Mouse (Mus musculus): Measurements from ENCODE around the gene Ptdss2. TPM values are rescaled to one million over a fixed set of nuclear protein-coding genes. Genes with fewer than 3 reads are reported as not detected.
A peak's percentile ranks its signal among the peaks of the same experiment; 100 is the strongest.

Gene Ptdss2
- total and polyA plus RNA-seq, 2 experiments from 2014 or later = 25.6 to 96.8 TPM

GRCm38 (mm10) chr7:141096649-141097056 lies 25.5 kb upstream of the Ptdss2 start:
- Histone ChIP-seq H3K27ac (no peak overlapping the region), H3K27me3 (ENCODE audit: insufficient read depth, low read length) (0 out of 2 replicates have a peak, but pooled peaks cover 13% of the 10 kb centered on the region), H3K9ac (replicated peaks; ENCODE audit: low read length) (no peak overlapping the region), H3K36me3 (ENCODE audit: insufficient read depth, low read length) (no peaks in the 10 kb centered on the region), H3K4me3 (ENCODE audit: low read length) (no peak overlapping the region), H3K4me1 (ENCODE audit: insufficient read depth, low read length) (peaks cover 4% of the 10 kb centered on the region), H3K4me2 (ENCODE audit: low read depth, low read length) (no peak overlapping the region), H3K9me3 (ENCODE audit: low read length) (no peaks in the 10 kb centered on the region)
- DNase-seq (ENCODE audit: low spot score) (no peak), ATAC-seq (no peak)
- 43% methylated on average over 6 of the region's 6 CpGs for WGBS
- no peak for TF ChIP-seq CTCF (IDR thresholded peaks at IDR 0.05; ENCODE audit: low read depth)

DNA sequence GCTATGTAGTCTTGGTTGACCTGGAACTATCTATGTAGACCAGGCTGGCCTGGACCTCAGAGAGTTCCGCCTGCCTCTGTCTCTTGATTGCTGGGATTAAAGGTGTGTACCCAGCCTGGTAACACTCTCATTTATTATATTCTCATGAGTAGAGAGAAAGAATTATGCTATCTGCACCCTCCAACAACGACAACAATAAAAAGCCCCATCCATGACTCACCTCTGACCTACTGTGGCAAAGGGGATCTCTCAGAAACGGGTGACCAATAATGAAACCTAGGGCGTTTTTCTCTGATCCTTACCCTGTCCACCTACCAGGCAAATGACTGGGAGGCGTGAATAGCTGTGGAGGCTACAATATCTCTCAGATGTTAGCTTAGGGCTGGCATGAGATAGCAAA lies 25.0 kb upstream of the Ptdss2 start:
- Histone ChIP-seq H3K27me3 (ENCODE audit: insufficient read depth, low read length) (0 out of 2 replicates have a peak, but pooled peaks cover 13% of the 10 kb centered on the region), H3K9me3 (ENCODE audit: low read length) (no peaks in the 10 kb centered on the region), H3K27ac (no peak overlapping the region), H3K36me3 (ENCODE audit: insufficient read depth, low read length) (no peaks in the 10 kb centered on the region), H3K9ac (replicated peaks; ENCODE audit: low read length) (no peak overlapping the region), H3K4me1 (ENCODE audit: insufficient read depth, low read length) (peaks cover 4% of the 10 kb centered on the region), H3K4me2 (ENCODE audit: low read depth, low read length) (no peak overlapping the region), H3K4me3 (ENCODE audit: low read length) (no peak overlapping the region)
- no peak for TF ChIP-seq CTCF (IDR thresholded peaks at IDR 0.05; ENCODE audit: low read depth)
- no peak for DNase-seq (ENCODE audit: low spot score)
- 86% methylated on average over 5 of the region's 5 CpGs for WGBS
- ATAC-seq = no peak

DNA sequence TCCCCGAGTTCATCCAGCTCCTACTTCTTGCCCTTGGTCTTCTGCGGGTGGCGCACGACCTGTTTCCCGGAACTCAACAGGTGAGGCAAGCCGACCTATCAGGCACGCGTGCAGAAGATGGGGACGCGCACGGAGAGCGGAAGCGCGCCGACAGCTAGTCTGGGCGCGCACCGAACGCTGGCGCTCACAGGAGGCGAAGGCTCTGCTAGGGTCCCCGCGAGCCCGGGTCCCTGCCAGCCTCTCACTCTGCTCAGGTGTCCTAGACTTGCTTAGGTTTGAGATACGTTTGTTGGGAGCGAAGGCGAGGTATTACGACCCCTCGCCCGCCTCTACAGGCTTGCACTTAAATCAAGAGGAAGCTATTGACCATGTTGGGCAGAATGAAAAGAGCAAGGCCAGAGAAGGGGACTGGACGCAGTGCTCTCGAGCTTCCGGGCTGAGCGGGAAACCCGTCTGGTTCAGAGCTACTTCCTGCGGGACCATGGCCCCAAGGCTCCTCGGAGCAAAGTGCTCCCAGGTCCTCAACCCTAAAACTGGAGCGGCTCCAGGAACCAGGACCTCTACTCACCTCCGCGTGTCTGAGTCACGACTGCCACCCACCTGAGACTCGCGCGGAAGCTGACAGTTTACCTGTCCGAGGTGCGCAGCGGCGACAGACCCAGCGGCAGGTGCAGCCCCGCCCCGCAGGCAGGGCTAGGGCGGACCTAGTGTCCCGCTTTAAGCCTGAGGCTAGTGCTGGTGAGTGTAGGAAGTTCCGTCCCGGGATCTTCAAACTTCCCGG lies 22.1 kb upstream of the Ptdss2 start, which contains the start of gene Sigirr:
Gene Sigirr, minus strand, starts transcription at position 662 of the 781 bp plus-strand sequence.
- Histone ChIP-seq H3K4me3 (ENCODE audit: low read length) (peak within 1 kb of the TSS; percentile 43), H3K9ac (replicated peaks; ENCODE audit: low read length) (peak within 1 kb of the TSS; percentile 28; the same call in 1 of the 2 replicates), H3K4me1 (ENCODE audit: insufficient read depth, low read length) (peaks cover 4% of the 10 kb centered on the region), H3K36me3 (ENCODE audit: insufficient read depth, low read length) (no peaks in the 10 kb centered on the region), H3K9me3 (ENCODE audit: low read length) (no peaks in the 10 kb centered on the region), H3K27me3 (ENCODE audit: insufficient read depth, low read length) (0 out of 2 replicates have a peak, but pooled peaks cover 7% of the 10 kb centered on the region), H3K27ac (no peak within 1 kb of the TSS), H3K4me2 (ENCODE audit: low read depth, low read length) (peak within 1 kb of the TSS; percentile 63)
- TF ChIP-seq CTCF (IDR thresholded peaks at IDR 0.05; ENCODE audit: low read depth) = no peak
- WGBS = 1% methylated on average over 56 of the region's 56 CpGs
- peak; percentile 69 for DNase-seq (ENCODE audit: low spot score)
- peak; percentile 79 for ATAC-seq

DNA sequence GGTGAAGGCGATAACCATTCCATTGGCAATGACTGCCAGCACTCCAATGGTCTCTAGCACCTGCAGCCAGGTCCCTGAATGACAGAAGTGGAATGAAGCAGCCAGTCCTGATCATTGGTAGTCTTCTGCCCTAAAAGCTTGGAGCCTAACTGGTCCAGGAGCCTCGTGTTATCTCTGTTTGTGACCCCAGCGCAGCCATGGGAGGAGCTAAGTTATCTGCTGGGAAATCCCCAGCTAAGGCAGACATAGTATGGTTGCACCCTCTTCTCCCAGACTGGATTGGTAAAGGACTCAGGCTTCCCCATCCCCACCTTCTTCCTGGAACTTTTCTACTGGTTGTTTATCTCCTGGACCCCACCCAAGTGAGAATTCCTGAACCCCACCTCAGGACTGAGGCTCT lies 19.0 kb upstream of the Ptdss2 start:
- DNase-seq (ENCODE audit: low spot score) (no peak), ATAC-seq (no peak)
- H3K27ac ChIP-seq = no peak overlapping the region
- H3K4me3 ChIP-seq (ENCODE audit: low read length) = no peak overlapping the region
- TF ChIP-seq CTCF (IDR thresholded peaks at IDR 0.05; ENCODE audit: low read depth) = no peak
- 77% methylated on average over 3 of the region's 3 CpGs for WGBS
- H3K4me2 ChIP-seq (ENCODE audit: low read depth, low read length) = no peak overlapping the region
- no peak overlapping the region for H3K9ac ChIP-seq (replicated peaks; ENCODE audit: low read length)
- H3K36me3 ChIP-seq (ENCODE audit: insufficient read depth, low read length) = no peaks in the 10 kb centered on the region
- H3K4me1 ChIP-seq (ENCODE audit: insufficient read depth, low read length) = peaks cover 4% of the 10 kb centered on the region
- H3K27me3 ChIP-seq (ENCODE audit: insufficient read depth, low read length) = 0 out of 2 replicates have a peak, but pooled peaks cover 7% of the 10 kb centered on the region
- H3K9me3 ChIP-seq (ENCODE audit: low read length) = no peaks in the 10 kb centered on the region

DNA sequence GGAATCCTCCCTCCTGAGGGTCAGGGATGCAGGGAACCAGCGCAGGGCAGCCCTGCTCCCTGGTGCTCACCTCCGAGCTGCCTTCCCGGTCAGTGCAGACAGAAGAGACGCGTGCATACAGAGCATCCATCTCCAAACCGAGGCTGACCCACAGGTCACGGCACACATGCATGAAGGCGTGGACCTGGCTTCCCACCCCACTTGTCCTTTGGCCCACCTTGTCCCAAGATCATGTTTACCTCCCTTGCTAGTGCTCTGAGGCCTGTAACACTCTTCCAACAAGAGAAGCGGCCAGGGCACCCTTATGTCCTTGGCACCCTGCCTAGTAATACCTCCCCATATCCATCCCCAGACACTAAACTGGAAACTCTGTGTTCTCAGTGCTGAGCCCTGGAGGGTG lies 6.3 kb upstream of the Ptdss2 start:
- no peak for TF ChIP-seq CTCF (IDR thresholded peaks at IDR 0.05; ENCODE audit: low read depth)
- Histone ChIP-seq H3K4me1 (ENCODE audit: insufficient read depth, low read length) (no peaks in the 10 kb centered on the region), H3K4me2 (ENCODE audit: low read depth, low read length) (no peak overlapping the region), H3K27ac (no peak overlapping the region), H3K9me3 (ENCODE audit: low read length) (no peaks in the 10 kb centered on the region), H3K27me3 (ENCODE audit: insufficient read depth, low read length) (no peaks in the 10 kb centered on the region), H3K9ac (replicated peaks; ENCODE audit: low read length) (no peak overlapping the region), H3K4me3 (ENCODE audit: low read length) (no peak overlapping the region), H3K36me3 (ENCODE audit: insufficient read depth, low read length) (no peaks in the 10 kb centered on the region)
- DNase-seq (ENCODE audit: low spot score) (no peak), ATAC-seq (no peak)
- WGBS = 83% methylated on average over 9 of the region's 9 CpGs

DNA sequence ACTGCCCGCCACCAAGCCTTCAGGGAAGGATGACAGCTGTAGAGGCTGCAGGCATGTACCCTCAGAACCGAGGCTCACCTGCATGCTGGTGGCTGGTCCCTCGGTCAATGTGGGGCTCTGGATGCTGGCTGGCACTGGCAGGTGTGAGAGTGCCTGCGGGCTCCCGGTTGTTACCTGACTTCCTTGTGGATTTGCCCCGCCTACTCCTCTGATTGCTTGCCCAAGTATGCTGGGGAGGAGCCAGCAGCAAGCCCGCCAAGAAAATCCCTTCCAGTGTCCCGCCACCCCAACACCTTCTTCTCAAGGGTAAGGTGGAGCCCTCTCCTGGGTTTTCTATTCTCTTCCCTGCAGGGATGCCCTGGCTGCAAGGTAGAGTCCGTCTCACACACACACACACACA lies 4.5 kb upstream of the Ptdss2 start, which contains the start of gene Ano9:
Gene Ano9, minus strand, starts transcription at position 171 of the 400 bp plus-strand sequence.
- Histone ChIP-seq H3K9ac (replicated peaks; ENCODE audit: low read length) (no peak within 1 kb of the TSS), H3K4me3 (ENCODE audit: low read length) (no peak within 1 kb of the TSS), H3K4me1 (ENCODE audit: insufficient read depth, low read length) (no peaks in the 10 kb centered on the region), H3K4me2 (ENCODE audit: low read depth, low read length) (no peak within 1 kb of the TSS), H3K27me3 (ENCODE audit: insufficient read depth, low read length) (no peaks in the 10 kb centered on the region), H3K27ac (no peak within 1 kb of the TSS), H3K9me3 (ENCODE audit: low read length) (no peaks in the 10 kb centered on the region), H3K36me3 (ENCODE audit: insufficient read depth, low read length) (no peaks in the 10 kb centered on the region)
- DNase-seq (ENCODE audit: low spot score) = no peak
- no peak for TF ChIP-seq CTCF (IDR thresholded peaks at IDR 0.05; ENCODE audit: low read depth)
- no peak for ATAC-seq
- WGBS = 24% methylated on average over 9 of the region's 9 CpGs

- ATAC-seq (no peak), DNase-seq (ENCODE audit: low spot score) (peak; percentile 5)
- TF ChIP-seq CTCF (IDR thresholded peaks at IDR 0.05; ENCODE audit: low read depth) = no peak
- Histone ChIP-seq H3K4me3 (ENCODE audit: low read length) (no peak overlapping the region), H3K9me3 (ENCODE audit: low read length) (no peaks in the 10 kb centered on the region), H3K4me1 (ENCODE audit: insufficient read depth, low read length) (no peaks in the 10 kb centered on the region), H3K36me3 (ENCODE audit: insufficient read depth, low read length) (no peaks in the 10 kb centered on the region), H3K4me2 (ENCODE audit: low read depth, low read length) (no peak overlapping the region), H3K27me3 (ENCODE audit: insufficient read depth, low read length) (no peaks in the 10 kb centered on the region), H3K9ac (replicated peaks; ENCODE audit: low read length) (no peak overlapping the region), H3K27ac (no peak overlapping the region)
- WGBS = 71% methylated on average over 3 of the region's 3 CpGs
These were observed 2.7 kb upstream of the Ptdss2 start for GRCm38 (mm10) chr7:141119487-141119886.

Data from hindbrain, postnatal 0 days (tissue).